Mouse (Mus musculus) heart, embryonic 14.5 days (tissue): Measurements from ENCODE around the gene Bmp6. TPM values are rescaled to one million over a fixed set of nuclear protein-coding genes. Genes with fewer than 3 reads are reported as not detected.

Experiments used
- ATAC-seq: fragments of 200-750 bp; cut with Nextera tagmentation; 2 replicates; pipeline ENCODE4 v1.8.0; 2017; ENCODE audit warnings: low read depth, moderate TSS enrichment; ENCODE audit not compliant: insufficient number of reproducible peaks, insufficient read depth, low FRiP score
- H3K27ac ChIP-seq, 2 experiments: fragments of 200-500 bp in 1 of 2; fragments of 300-500 bp in 1 of 2; sonication (generic) in 1 of 2; replicated peaks in 1 of 2; 2 replicates each; pipeline ENCODE4 v1.5.1; 2012 to 2014; ENCODE audit warnings: low read depth in 2 of 2, low read length in 2 of 2, control low read depth in 1 of 2, mild to moderate bottlenecking in 1 of 2, mixed read lengths in 1 of 2; ENCODE audit not compliant: control insufficient read depth in 1 of 2, insufficient read depth in 1 of 2
- H3K27me3 ChIP-seq: fragments of 300-500 bp; sonication (generic); 2 replicates; pipeline ENCODE4 v1.6.1; 2014; ENCODE audit warnings: mild to moderate bottlenecking, low read length, control low read depth; ENCODE audit not compliant: control insufficient read depth, insufficient read depth
- H3K36me3 ChIP-seq: fragments of 300-500 bp; sonication (generic); 2 replicates; pipeline ENCODE4 v1.6.1; 2014; ENCODE audit warnings: mild to moderate bottlenecking, control low read depth, low read length, mixed read lengths; ENCODE audit not compliant: control insufficient read depth, insufficient read depth
- H3K4me1 ChIP-seq, 2 experiments: fragments of 200-500 bp in 1 of 2; fragments of 300-500 bp in 1 of 2; sonication (generic) in 1 of 2; 2 replicates each; pipeline ENCODE4 v1.6.1; 2012 to 2014; ENCODE audit warnings: low read length in 2 of 2, control low read depth in 1 of 2, mixed read lengths in 1 of 2; ENCODE audit not compliant: control insufficient read depth in 2 of 2, insufficient read depth in 2 of 2
- H3K4me2 ChIP-seq: fragments of 300-500 bp; sonication (generic); 2 replicates; pipeline ENCODE4 v1.6.1; 2014; ENCODE audit warnings: mild to moderate bottlenecking, low read length
- H3K4me3 ChIP-seq, 2 experiments: fragments of 200-500 bp in 1 of 2; fragments of 300-500 bp in 1 of 2; sonication (generic) in 1 of 2; 2 replicates each; pipeline ENCODE4 v1.5.1; 2012 to 2014; ENCODE audit warnings: low read length in 2 of 2, mild to moderate bottlenecking in 2 of 2, control low read depth in 1 of 2, low read depth in 1 of 2, moderate library complexity in 1 of 2; ENCODE audit not compliant: control insufficient read depth in 1 of 2, insufficient read depth in 1 of 2
- H3K9ac ChIP-seq: fragments of 300-500 bp; sonication (generic); 2 replicates; pipeline ENCODE4 v1.6.1; 2014; ENCODE audit warnings: mild to moderate bottlenecking, low read length
- H3K9me3 ChIP-seq: fragments of 300-500 bp; sonication (generic); 2 replicates; pipeline ENCODE4 v1.6.1; 2016; ENCODE audit warnings: low read length, control low read depth; ENCODE audit not compliant: control insufficient read depth
- WGBS: fragments of 180-500 bp; shearing (Covaris S2); extraction: QIAGEN DNeasy Blood & Tissue Kit; methylation state at CpG from one replicate; pipeline ENCODE4 v1.1.7; 2014; 5-methylcytosine and 5-hydroxymethylcytosine counted together
- polyA plus RNA-seq: library from polyadenylated mRNA; unstranded; fragments of >200 nt; fragmentation: Nextera tagmentation; extraction: Ambion mirVana; gene quantifications from 2 replicates; pipeline ENCODE4 v1.2.1, GENCODE M21; 2014

The Bmp6 gene
- polyA plus RNA-seq, 1 experiment from 2014 or later = 5.8 TPM

DNA sequence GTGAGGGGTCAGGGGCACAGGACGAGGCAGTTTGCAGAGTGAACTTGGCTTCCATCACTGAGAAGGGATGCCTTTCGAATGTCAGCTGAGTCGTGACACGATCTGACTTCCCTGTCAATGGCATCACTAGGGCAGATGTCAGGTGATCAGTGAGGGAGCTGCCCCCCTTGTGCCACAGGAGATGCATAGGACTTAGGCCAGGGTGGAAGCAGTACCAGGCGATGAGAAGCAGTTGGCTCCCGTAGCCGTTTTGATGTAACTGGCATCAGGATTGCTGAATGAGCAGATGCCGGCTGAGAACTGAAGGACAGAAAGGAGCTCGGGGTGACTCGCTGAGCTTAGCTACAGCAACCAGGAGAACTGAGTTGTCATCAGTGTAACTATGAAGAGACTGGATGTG lies 188.6 kb downstream of the Bmp6 start:
- peaks cover 9 to 11% of the 10 kb centered on the region in 2 experiments; a peak in 3 of 4 replicates for H3K4me1 ChIP-seq
- no peak overlapping the region for H3K9ac ChIP-seq
- no peak overlapping the region for H3K4me3 ChIP-seq
- no peak overlapping the region for H3K27ac ChIP-seq
- 66% methylated on average over 10 of the region's 10 CpGs for WGBS
- no peaks in the 10 kb centered on the region for H3K9me3 ChIP-seq
- no peaks in the 10 kb centered on the region for H3K27me3 ChIP-seq
- no peaks in the 10 kb centered on the region for H3K36me3 ChIP-seq
- no peak for ATAC-seq
- H3K4me2 ChIP-seq = no peak overlapping the region

DNA sequence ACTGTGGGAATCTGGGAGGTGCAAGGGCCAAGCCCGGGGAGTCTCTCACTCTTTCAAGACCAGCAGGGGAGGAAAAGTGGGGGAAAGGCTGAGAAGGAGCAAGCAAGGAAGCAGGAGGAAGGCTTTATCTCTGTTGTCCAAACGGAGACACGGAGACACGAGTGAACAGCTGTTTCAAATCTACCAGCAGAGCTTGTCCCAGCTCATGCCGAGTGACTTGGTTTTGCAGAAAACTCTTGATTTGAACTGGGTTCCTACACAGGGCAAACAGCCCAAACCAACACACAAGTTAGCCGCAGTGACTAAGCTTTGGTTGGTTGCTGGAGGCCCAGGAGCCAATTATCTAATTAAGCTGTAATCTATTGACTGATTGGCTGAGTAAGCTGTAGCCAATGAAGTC lies 189.1 kb downstream of the Bmp6 start:
- H3K36me3 ChIP-seq = no peaks in the 10 kb centered on the region
- H3K27ac ChIP-seq = no peak overlapping the region
- no peak overlapping the region for H3K9ac ChIP-seq
- peaks cover 4 to 6% of the 10 kb centered on the region in 2 experiments; a peak in 1 of 4 replicates for H3K4me1 ChIP-seq
- ATAC-seq = no peak
- H3K9me3 ChIP-seq = no peaks in the 10 kb centered on the region
- H3K4me3 ChIP-seq = no peak overlapping the region
- H3K4me2 ChIP-seq = no peak overlapping the region
- whole genome bisulfite sequencing = 12% methylated on average over 6 of the region's 6 CpGs
- no peaks in the 10 kb centered on the region for H3K27me3 ChIP-seq

DNA sequence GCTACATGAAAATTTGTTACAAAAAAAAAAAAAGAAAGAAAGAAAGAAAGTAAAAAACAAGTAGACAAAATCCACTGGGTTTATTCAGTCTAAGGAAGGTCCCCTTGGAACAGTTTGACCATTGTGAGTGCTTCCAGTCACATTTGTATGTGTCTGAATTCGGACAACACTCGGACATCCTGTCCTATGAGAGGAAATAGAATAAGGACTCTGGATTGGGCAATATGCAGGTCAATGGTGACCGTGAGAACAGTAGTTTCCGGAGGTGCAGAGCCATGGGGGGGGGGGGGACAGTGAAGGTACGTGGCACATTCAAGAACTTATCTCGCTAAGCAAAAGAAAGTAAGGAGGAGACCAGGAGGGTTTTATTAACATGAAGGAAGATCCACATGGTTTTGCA lies 189.8 kb downstream of the Bmp6 start:
- Histone ChIP-seq H3K36me3 (no peaks in the 10 kb centered on the region), H3K4me1 (peaks cover 4 to 6% of the 10 kb centered on the region in 2 experiments; a peak in 1 of 4 replicates), H3K27me3 (no peaks in the 10 kb centered on the region), H3K9me3 (no peaks in the 10 kb centered on the region), H3K4me2 (no peak overlapping the region), H3K4me3 (no peak overlapping the region), H3K27ac (no peak overlapping the region), H3K9ac (no peak overlapping the region)
- WGBS = 69% methylated on average over 6 of the region's 6 CpGs
- no peak for ATAC-seq

DNA sequence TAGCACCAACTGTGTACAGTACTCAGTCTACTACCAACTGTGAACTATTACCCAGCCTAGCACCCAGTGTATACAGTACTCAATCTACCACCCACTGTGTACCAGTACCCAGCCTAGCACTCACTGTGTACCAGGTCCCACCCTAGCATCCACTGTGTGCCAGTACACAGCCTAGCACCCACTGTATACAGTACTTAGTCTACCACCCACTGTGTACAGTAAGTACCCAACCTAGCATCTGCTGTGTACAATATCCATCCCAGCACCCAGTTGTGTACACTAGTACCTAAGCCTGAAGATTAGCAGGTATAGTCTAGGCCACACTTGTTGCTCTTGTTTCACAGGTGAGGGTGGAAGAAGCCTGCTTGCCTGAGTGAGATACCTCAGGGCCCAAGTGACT lies 192.6 kb downstream of the Bmp6 start:
- no peak overlapping the region for H3K27ac ChIP-seq
- no peak overlapping the region for H3K4me3 ChIP-seq
- H3K9me3 ChIP-seq = no peaks in the 10 kb centered on the region
- H3K27me3 ChIP-seq = no peaks in the 10 kb centered on the region
- 0 out of 2 replicates have a peak, but pooled peaks have one; percentile 32 for ATAC-seq
- H3K4me2 ChIP-seq = no peak overlapping the region
- H3K4me1 ChIP-seq = peaks cover 4 to 6% of the 10 kb centered on the region in 2 experiments; a peak in 1 of 4 replicates
- no peak overlapping the region for H3K9ac ChIP-seq
- H3K36me3 ChIP-seq = no peaks in the 10 kb centered on the region

DNA sequence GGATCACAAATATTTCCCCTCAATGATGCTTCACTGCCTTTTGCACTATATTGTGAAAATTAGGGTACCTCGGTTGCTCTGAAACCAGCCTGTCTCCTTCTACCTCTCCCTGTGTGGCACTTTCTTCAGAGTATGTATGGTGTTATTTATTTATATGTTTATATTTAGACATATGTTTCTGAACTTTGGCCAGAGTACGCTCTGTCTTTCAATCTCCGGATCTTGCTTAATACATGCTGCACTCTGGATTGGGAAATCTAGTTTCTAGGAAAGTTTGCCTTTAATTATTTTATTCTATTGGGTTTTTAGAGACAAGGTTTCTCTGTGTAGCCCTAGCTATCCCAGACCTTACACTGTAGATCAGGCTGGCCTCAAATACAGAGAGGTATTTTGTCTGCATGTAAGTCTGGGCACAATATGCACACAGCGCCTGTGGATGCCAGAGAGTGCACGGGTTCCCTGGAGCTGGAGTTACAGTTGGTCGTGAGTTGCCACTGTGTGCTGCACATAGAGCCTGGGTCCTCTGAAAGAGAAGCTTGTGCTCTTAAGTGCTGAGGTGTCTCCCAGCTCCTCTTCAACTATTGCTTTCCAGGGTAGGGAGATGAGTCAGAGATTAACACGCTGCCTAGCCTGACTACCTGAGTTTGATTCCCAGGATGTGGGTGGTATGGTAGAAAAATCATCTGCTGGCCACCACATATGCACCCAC lies 194.4 kb downstream of the Bmp6 start:
- no peak overlapping the region for H3K4me2 ChIP-seq
- H3K27ac ChIP-seq = no peak overlapping the region
- H3K9ac ChIP-seq = no peak overlapping the region
- WGBS = 85% methylated on average over 7 of the region's 7 CpGs
- ATAC-seq = no peak
- H3K27me3 ChIP-seq = no peaks in the 10 kb centered on the region
- no peak overlapping the region for H3K4me3 ChIP-seq
- H3K9me3 ChIP-seq = no peaks in the 10 kb centered on the region
- 0 out of 4 replicates have a peak, but pooled peaks cover 0 to 2% of the 10 kb centered on the region in 2 experiments for H3K4me1 ChIP-seq
- H3K36me3 ChIP-seq = no peaks in the 10 kb centered on the region

DNA sequence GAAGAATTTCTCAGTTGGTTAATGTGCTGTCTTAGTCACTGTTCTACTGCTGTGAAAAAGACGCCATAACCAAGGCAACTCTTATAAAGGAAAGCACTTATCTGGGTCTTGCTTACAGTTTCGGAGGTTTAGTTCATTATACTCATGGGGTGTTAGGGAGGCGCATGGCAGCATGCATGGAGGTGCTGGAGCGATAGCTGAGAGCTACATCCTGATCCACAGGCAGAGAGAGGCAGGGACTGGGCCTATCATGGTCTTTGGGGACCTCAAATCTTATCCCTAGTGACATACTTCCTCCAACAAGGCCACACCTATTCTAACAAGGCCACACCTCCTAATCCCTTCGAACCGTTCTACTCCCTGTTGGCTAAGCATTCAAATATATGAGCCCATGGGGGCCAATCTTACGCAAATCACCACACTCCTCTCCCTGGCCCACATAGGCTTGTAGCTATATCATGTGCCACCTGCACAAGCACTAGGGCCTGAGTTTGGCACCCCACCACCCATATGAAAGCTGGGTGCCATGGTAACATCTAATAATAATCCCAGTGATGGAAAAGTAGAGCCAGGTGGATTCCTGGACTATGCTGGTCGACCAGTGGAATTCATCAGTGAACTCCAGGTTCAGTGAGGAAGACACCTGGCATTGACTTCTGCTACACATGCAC lies 198.7 kb downstream of the Bmp6 start:
- no peak for ATAC-seq
- Histone ChIP-seq H3K36me3 (no peaks in the 10 kb centered on the region), H3K9me3 (no peaks in the 10 kb centered on the region), H3K4me2 (no peak overlapping the region), H3K4me3 (no peak overlapping the region), H3K27me3 (no peaks in the 10 kb centered on the region), H3K9ac (no peak overlapping the region), H3K27ac (no peak overlapping the region), H3K4me1 (no peaks in the 10 kb centered on the region; a peak in 1 of 4 replicates)
- 78% methylated on average over 8 of the region's 8 CpGs for WGBS

DNA sequence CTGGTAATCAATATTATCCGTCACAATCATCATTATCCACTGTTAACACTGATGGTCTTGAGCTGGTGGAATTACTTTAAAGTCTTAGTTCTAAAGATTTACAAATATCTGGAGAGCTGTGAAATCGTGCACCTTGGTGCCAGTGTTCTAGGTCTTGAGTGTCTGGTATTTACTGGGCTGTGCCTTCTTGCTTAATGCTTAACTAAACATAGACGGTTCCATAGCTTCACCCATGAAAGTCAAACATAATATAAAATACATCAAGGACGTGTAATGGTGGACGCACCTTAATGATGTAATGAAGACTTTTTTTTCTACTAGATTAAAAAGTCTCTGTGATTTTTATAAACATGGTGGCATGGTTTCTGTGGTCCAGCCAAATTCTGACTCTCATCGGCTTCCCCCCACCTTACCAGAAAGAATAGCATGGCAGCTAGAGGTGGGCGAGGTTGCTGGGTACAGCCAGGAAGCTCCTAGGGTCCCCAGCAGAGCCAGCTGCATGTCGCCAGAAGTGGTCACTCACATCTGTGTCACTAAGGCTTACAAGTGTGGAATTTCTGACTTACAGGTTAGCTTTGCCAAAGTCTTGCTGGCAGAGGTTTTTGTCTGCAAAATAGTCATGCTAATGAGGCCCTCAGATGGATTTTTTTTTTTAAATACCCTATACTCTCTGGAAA lies 200.0 kb downstream of the Bmp6 start:
- Histone ChIP-seq H3K27ac (no peak overlapping the region), H3K9ac (no peak overlapping the region), H3K4me2 (no peak overlapping the region), H3K9me3 (no peaks in the 10 kb centered on the region), H3K4me1 (no peaks in the 10 kb centered on the region; a peak in 1 of 4 replicates), H3K27me3 (no peaks in the 10 kb centered on the region), H3K36me3 (no peaks in the 10 kb centered on the region), H3K4me3 (no peak overlapping the region)
- WGBS = 76% methylated on average over 8 of the region's 8 CpGs
- no peak for ATAC-seq
